Mouse (Mus musculus): ENCODE data around the gene Dntt. TPM values are rescaled to one million over a fixed set of nuclear protein-coding genes. Genes with fewer than 3 reads are reported as not detected.

Gene Dntt
- polyA plus RNA-seq, 1 experiment from 2014 or later: 0.06 TPM

- H3K36me3 ChIP-seq: no peaks in the 10 kb centered on the region
- no peak overlapping the region for H3K4me3 ChIP-seq (replicated peaks)
- no peak overlapping the region for H3K27ac ChIP-seq
- H3K27me3 ChIP-seq (replicated peaks): no peaks in the 10 kb centered on the region
- H3K4me2 ChIP-seq: no peak overlapping the region
- peaks cover 2% of the 10 kb centered on the region; the same call in 1 of the 2 replicates for H3K4me1 ChIP-seq
- WGBS: 59% methylated on average over 21 of the region's 21 CpGs
- H3K9me3 ChIP-seq: no peaks in the 10 kb centered on the region
- no peak for ATAC-seq (ENCODE audit: insufficient read depth, low FRiP score, low read depth)
- no peak overlapping the region for H3K9ac ChIP-seq
Observed at GRCm38 (mm10) chr19:40995449-40996401, 33.4 kb upstream of the Dntt start.

DNA sequence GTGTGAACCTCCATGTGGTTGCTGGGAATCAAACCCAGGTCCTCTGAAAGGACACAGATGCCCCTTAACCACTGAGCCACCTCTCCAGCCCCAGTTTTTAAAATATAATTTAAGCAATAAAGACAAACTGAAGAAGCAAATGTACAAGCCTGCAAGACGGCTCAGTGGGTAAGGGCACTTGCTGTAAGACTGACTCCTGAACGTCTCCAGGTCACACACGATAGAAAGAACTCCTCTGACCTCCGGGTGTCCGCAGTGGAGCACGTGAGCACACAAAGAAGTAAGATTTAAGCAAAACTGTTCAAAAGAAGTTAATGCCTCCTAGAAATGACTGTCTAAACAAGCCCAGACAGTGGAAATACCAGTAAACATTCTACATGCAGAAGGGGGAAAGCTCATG is 32.4 kb upstream of the Dntt start:
- Histone ChIP-seq H3K4me2 (no peak overlapping the region), H3K9me3 (no peaks in the 10 kb centered on the region), H3K9ac (no peak overlapping the region), H3K36me3 (no peaks in the 10 kb centered on the region), H3K4me1 (peaks cover 2% of the 10 kb centered on the region; the same call in 1 of the 2 replicates), H3K27me3 (replicated peaks) (no peaks in the 10 kb centered on the region), H3K27ac (no peak overlapping the region), H3K4me3 (replicated peaks) (no peak overlapping the region)
- no peak for ATAC-seq (ENCODE audit: insufficient read depth, low FRiP score, low read depth)
- WGBS: 87% methylated on average over 6 of the region's 6 CpGs

- ATAC-seq (ENCODE audit: insufficient read depth, low FRiP score, low read depth): no peak
- H3K27me3 ChIP-seq (replicated peaks): no peaks in the 10 kb centered on the region
- no peak overlapping the region for H3K9ac ChIP-seq
- no peak overlapping the region for H3K4me2 ChIP-seq
- H3K36me3 ChIP-seq: no peaks in the 10 kb centered on the region
- H3K4me1 ChIP-seq: peaks cover 2% of the 10 kb centered on the region; the same call in 1 of the 2 replicates
- no peaks in the 10 kb centered on the region for H3K9me3 ChIP-seq
- WGBS: 58% methylated on average over 5 of the region's 5 CpGs
- H3K27ac ChIP-seq: no peak overlapping the region
- H3K4me3 ChIP-seq (replicated peaks): no peak overlapping the region
Observed at GRCm38 (mm10) chr19:40998469-40999170, 30.5 kb upstream of the Dntt start.

DNA sequence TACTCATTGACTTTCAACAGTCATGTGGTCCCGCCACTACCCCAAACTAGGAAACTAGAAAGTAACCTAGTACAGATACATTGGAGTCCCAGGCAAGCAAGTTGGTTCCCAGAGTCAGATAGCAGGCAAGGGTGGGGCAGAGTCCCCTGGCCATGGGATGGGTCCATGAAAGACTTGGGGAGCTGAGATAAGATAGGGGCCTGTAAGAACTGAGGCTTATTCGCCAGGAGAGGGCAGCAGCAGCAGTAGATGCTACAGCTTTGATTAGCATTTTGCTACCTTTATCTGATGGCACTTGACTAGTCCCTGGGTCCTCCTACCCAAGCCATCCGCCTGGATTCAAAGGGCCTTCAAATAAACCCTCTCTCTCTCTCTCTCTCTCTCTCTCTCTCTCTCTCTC is 29.5 kb upstream of the Dntt start:
- Histone ChIP-seq H3K36me3 (no peaks in the 10 kb centered on the region), H3K4me2 (no peak overlapping the region), H3K27me3 (replicated peaks) (no peaks in the 10 kb centered on the region), H3K27ac (no peak overlapping the region), H3K4me1 (no peaks in the 10 kb centered on the region), H3K4me3 (replicated peaks) (no peak overlapping the region), H3K9me3 (no peaks in the 10 kb centered on the region), H3K9ac (no peak overlapping the region)
- ATAC-seq (ENCODE audit: insufficient read depth, low FRiP score, low read depth): peak; percentile 77
- WGBS: 58% methylated on average over 3 of the region's 3 CpGs

DNA sequence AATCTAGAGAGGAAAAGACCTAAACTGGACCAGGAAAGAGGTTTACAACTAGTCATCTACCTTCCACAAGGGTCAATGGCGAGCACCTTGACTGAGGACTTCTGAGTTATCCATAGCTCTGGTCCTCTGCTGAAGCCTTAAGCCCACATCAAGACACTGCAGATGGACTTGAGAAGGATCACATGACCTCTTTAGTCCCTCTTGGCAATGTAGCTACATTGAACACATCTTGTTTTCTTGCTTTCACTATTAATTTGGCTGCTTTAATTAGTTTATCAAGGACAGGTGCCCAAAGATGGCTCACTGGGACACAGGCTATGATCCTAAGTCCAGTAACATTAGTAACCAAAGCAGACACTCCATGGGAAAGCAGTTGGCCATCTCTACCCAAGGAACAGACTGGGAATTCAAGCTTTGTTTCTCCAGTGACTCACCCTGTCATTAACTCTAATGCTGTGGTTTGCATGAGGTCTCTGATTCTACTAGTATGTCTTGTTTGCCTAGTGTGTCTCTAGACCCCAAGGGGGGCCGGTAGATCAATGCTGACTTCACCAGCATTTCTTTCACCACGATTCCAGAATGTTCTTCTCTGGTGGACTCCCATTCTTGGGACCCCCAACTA is 25.3 kb upstream of the Dntt start:
- H3K27ac ChIP-seq: no peak overlapping the region
- H3K36me3 ChIP-seq: no peaks in the 10 kb centered on the region
- no peak for ATAC-seq (ENCODE audit: insufficient read depth, low FRiP score, low read depth)
- H3K4me1 ChIP-seq: no peaks in the 10 kb centered on the region
- H3K27me3 ChIP-seq (replicated peaks): no peaks in the 10 kb centered on the region
- no peak overlapping the region for H3K4me3 ChIP-seq (replicated peaks)
- no peak overlapping the region for H3K4me2 ChIP-seq
- H3K9me3 ChIP-seq: no peaks in the 10 kb centered on the region
- 90% methylated on average over 3 of the region's 3 CpGs for WGBS
- H3K9ac ChIP-seq: no peak overlapping the region

DNA sequence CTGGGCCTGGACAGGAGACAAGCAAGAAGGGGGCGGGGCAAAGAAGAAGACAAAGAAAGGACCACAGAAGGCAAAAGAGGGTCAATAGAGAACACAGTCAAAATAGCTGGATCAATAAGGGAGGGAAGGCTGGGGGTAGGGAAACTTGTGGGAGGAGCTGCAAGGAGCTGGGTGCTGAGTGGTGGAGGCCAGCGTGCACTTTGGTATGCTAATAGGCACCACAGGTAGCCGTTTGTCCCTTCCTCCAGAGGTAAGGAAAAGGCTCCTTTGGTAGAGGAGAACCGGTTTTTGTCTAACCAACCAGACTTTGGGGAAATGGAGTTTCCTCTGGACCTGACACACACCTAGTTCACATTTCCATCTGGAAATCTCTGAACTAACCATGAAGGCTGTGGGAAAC is 22.5 kb upstream of the Dntt start:
- H3K4me3 ChIP-seq (replicated peaks): no peak overlapping the region
- no peak overlapping the region for H3K27ac ChIP-seq
- no peaks in the 10 kb centered on the region for H3K27me3 ChIP-seq (replicated peaks)
- H3K4me1 ChIP-seq: no peaks in the 10 kb centered on the region
- no peaks in the 10 kb centered on the region for H3K9me3 ChIP-seq
- no peak overlapping the region for H3K4me2 ChIP-seq
- no peak overlapping the region for H3K9ac ChIP-seq
- ATAC-seq (ENCODE audit: insufficient read depth, low FRiP score, low read depth): no peak
- no peaks in the 10 kb centered on the region for H3K36me3 ChIP-seq
- WGBS: 29% methylated on average over 4 of the region's 4 CpGs

- no peaks in the 10 kb centered on the region for H3K27me3 ChIP-seq (replicated peaks)
- H3K9ac ChIP-seq: no peak overlapping the region
- ATAC-seq (ENCODE audit: insufficient read depth, low FRiP score, low read depth): no peak
- no peak overlapping the region for H3K4me3 ChIP-seq (replicated peaks)
- 28% methylated on average over 6 of the region's 6 CpGs for whole genome bisulfite sequencing
- no peaks in the 10 kb centered on the region for H3K36me3 ChIP-seq
- no peaks in the 10 kb centered on the region for H3K9me3 ChIP-seq
- no peaks in the 10 kb centered on the region for H3K4me1 ChIP-seq
- H3K4me2 ChIP-seq: no peak overlapping the region
- no peak overlapping the region for H3K27ac ChIP-seq
Observed at GRCm38 (mm10) chr19:41007326-41007725, 21.7 kb upstream of the Dntt start.

GRCm38 (mm10) chr19:41007733-41008132 is 21.3 kb upstream of the Dntt start:
- no peak overlapping the region for H3K4me2 ChIP-seq

DNA sequence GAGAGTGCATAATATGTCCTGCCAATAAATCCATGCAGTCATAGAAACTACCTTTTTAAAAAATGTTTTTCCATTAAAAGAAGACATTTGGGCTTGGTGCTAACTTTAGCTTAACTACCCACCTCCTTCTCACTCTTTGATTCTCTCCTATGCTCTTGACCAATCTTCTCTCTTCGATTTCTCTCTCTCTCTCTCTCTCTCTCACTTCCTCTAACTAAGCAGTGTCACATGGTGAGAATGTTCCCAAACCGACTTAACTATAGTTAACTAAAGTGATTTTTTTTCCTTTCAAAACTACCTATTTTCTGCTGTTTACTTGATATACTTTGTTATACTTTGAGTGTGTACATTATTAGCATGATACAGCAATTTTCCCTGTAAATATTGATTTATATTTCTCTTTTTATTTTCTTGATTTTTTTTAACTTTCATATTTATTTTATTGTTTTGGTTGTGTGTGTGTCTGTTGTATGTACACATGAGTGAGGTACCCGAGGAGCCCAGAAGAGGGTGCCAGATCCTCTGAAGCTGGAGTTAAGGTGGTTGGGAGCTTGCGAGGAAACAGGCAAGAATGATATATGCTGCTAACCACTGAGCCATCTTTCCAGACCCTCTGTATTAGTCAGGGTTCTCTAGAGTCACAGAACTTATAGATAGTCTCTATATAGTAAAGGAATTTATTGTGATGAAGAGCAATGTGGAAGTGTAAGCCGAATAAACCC is 20.2 kb upstream of the Dntt start:
- Histone ChIP-seq H3K9ac (no peak overlapping the region), H3K27me3 (replicated peaks) (no peaks in the 10 kb centered on the region), H3K4me2 (no peak overlapping the region), H3K27ac (no peak overlapping the region), H3K4me1 (0 out of 2 replicates have a peak, but pooled peaks cover 3% of the 10 kb centered on the region), H3K9me3 (no peaks in the 10 kb centered on the region), H3K36me3 (no peaks in the 10 kb centered on the region), H3K4me3 (replicated peaks) (no peak overlapping the region)
- ATAC-seq (ENCODE audit: insufficient read depth, low FRiP score, low read depth): no peak
- 85% methylated on average over 5 of the region's 5 CpGs for WGBS

More at GRCm38 (mm10) chr19:41007733-41008132, 21.3 kb upstream of the Dntt start:
- no peak overlapping the region for H3K4me3 ChIP-seq (replicated peaks)
- WGBS: 75% methylated on average over 4 of the region's 4 CpGs
- no peaks in the 10 kb centered on the region for H3K9me3 ChIP-seq
- H3K4me1 ChIP-seq: no peaks in the 10 kb centered on the region
- no peak overlapping the region for H3K27ac ChIP-seq
- H3K9ac ChIP-seq: no peak overlapping the region
- no peaks in the 10 kb centered on the region for H3K27me3 ChIP-seq (replicated peaks)
- no peak for ATAC-seq (ENCODE audit: insufficient read depth, low FRiP score, low read depth)
- H3K36me3 ChIP-seq: no peaks in the 10 kb centered on the region

- Histone ChIP-seq H3K27ac (no peak overlapping the region), H3K4me1 (peaks cover 7% of the 10 kb centered on the region), H3K9me3 (no peaks in the 10 kb centered on the region), H3K4me2 (no peak overlapping the region), H3K4me3 (replicated peaks) (no peak overlapping the region), H3K9ac (no peak overlapping the region), H3K27me3 (replicated peaks) (no peaks in the 10 kb centered on the region), H3K36me3 (no peaks in the 10 kb centered on the region)
- WGBS: 26% methylated on average over 5 of the region's 5 CpGs
- no peak for ATAC-seq (ENCODE audit: insufficient read depth, low FRiP score, low read depth)
Observed at GRCm38 (mm10) chr19:41011676-41012075, 17.4 kb upstream of the Dntt start.

GRCm38 (mm10) chr19:41013591-41013990 is 15.5 kb upstream of the Dntt start:
- Histone ChIP-seq H3K4me1 (peaks cover 7% of the 10 kb centered on the region), H3K4me2 (no peak overlapping the region; the same call in 1 of the 2 replicates), H3K27me3 (replicated peaks) (no peaks in the 10 kb centered on the region), H3K4me3 (replicated peaks) (no peak overlapping the region), H3K9ac (no peak overlapping the region), H3K9me3 (no peaks in the 10 kb centered on the region), H3K36me3 (no peaks in the 10 kb centered on the region), H3K27ac (no peak overlapping the region)
- ATAC-seq (ENCODE audit: insufficient read depth, low FRiP score, low read depth): peak; percentile 70; the same call in 1 of the 2 replicates
- WGBS: 3% methylated on average over 5 of the region's 5 CpGs

All from stomach, embryonic 15.5 days (tissue).